Mouse (Mus musculus): ENCODE results near the gene Tmem229b. TPM values are rescaled to one million over a fixed set of nuclear protein-coding genes. Genes with fewer than 3 reads are reported as not detected.

Gene Tmem229b
- total RNA-seq, 2 experiments from 2014 or later, result 24.8 to 25.5 TPM

Other genes starting within 250 kb of the Tmem229b start
- gene Atp6v1d, start 146.0 kb downstream of the Tmem229b start, total RNA-seq (2021), result 100 to 1,000 TPM; 301 to 302 TPM
- gene Eif2s1, start 145.8 kb downstream of the Tmem229b start, total RNA-seq (2021), result 10 to 100 TPM; 48.9 to 52.7 TPM
- gene Plek2, start 100.7 kb downstream of the Tmem229b start, total RNA-seq (2021), result under 1 TPM; 0.21 to 0.30 TPM
- gene Plekhh1, start 21.5 kb upstream of the Tmem229b start, total RNA-seq (2021), result 10 to 100 TPM in 1 of 2 experiments, 1 to 10 TPM in 1; 9.9 to 12.5 TPM
- 1 to 10 TPM; 8.3 to 9.6 TPM for gene Pigh, start 82.0 kb upstream of the Tmem229b start, total RNA-seq (2021)
- gene Arg2, start 123.2 kb upstream of the Tmem229b start, total RNA-seq (2021), result 1 to 10 TPM; 2.0 to 2.7 TPM
- gene Vti1b, start 165.0 kb upstream of the Tmem229b start, total RNA-seq (2021), result 100 to 1,000 TPM; 264 to 275 TPM
- 10 to 100 TPM; 22.5 to 26.6 TPM for gene Rdh11, start 184.7 kb upstream of the Tmem229b start, total RNA-seq (2021)
- 1 to 10 TPM; 1.5 to 2.1 TPM for gene Rdh12, start 201.3 kb upstream of the Tmem229b start, total RNA-seq (2021)

Data from left cerebral cortex, adult 18-20 months (tissue).